Mouse (Mus musculus) lung, postnatal 4 days (tissue): Measurements from ENCODE around the gene Smok3b.

Source experiments
- DNase-seq, 2 experiments: peaks; one replicate each; pipeline ENCODE4 v3.0.0; 2021

Smok3b gene

GRCm38 (mm10) chr5:138086842-138087241, 65.6 kb downstream of the Smok3b start:
- no peak for DNase-seq

- DNase-seq = no peak
These were observed 67.1 kb downstream of the Smok3b start for GRCm38 (mm10) chr5:138088366-138088765.

- no peak for DNase-seq
These were observed 67.9 kb downstream of the Smok3b start for GRCm38 (mm10) chr5:138089108-138089551.

- peak in 1 of 2 experiments; percentile 21 for DNase-seq
These were observed 69.0 kb downstream of the Smok3b start for GRCm38 (mm10) chr5:138090271-138090670.

GRCm38 (mm10) chr5:138090737-138091136, 69.5 kb downstream of the Smok3b start:
- DNase-seq = no peak

- DNase-seq = no peak
These were observed 71.5 kb downstream of the Smok3b start for GRCm38 (mm10) chr5:138092771-138093170.

- DNase-seq = no peak
These were observed 73.2 kb downstream of the Smok3b start for GRCm38 (mm10) chr5:138094474-138094873.
